Mouse (Mus musculus): ENCODE measurements at regions not wholly inside any gene's neighbourhood (a gene's known extent, or its start where the extent isn't known, plus 50 kb on each side); places are given as distances from the start of the nearest gene placed in this dataset.

GRCm38 (mm10) chr3:8367659-8367969, 1242.3 kb downstream of the Zfp704 start:
- ATAC-seq (ENCODE audit: low FRiP score), result peak; percentile 52; the same call in 1 of the 2 replicates
- Histone ChIP-seq H3K9ac (no peak overlapping the region), H3K9me3 (no peaks in the 10 kb centered on the region), H3K4me1 (replicated peaks) (no peaks in the 10 kb centered on the region; the same call in 1 of the 2 replicates), H3K27me3 (no peaks in the 10 kb centered on the region), H3K36me3 (no peaks in the 10 kb centered on the region), H3K27ac (no peak overlapping the region), H3K4me2 (no peak overlapping the region), H3K4me3 (no peak overlapping the region)
- WGBS, result 59% methylated on average over 2 of the region's 2 CpGs

GRCm38 (mm10) chr3:8366907-8367658, 1242.8 kb downstream of the Zfp704 start:
- no peaks in the 10 kb centered on the region for H3K27me3 ChIP-seq
- no peaks in the 10 kb centered on the region for H3K9me3 ChIP-seq
- no peak overlapping the region for H3K4me2 ChIP-seq
- no peak overlapping the region for H3K4me3 ChIP-seq
- H3K36me3 ChIP-seq, result no peaks in the 10 kb centered on the region
- peak; percentile 65; the same call in 1 of the 2 replicates for ATAC-seq (ENCODE audit: low FRiP score)
- no peak overlapping the region for H3K9ac ChIP-seq
- H3K4me1 ChIP-seq (replicated peaks), result no peaks in the 10 kb centered on the region; the same call in 1 of the 2 replicates
- WGBS, result 63% methylated on average over 3 of the region's 3 CpGs
- peak overlapping the region; percentile 48; the same call in 1 of the 2 replicates for H3K27ac ChIP-seq

Measured in hindbrain, embryonic 13.5 days (tissue).